Mouse (Mus musculus) heart, postnatal 36 days (tissue): ENCODE measurements around the gene Ccr6. TPM values are rescaled to one million over a fixed set of nuclear protein-coding genes. Genes with fewer than 3 reads are reported as not detected.

Source experiments
- DNase-seq, 2 experiments: peaks; one replicate each; pipeline ENCODE4 v3.0.0; 2021 to 2022
- intact Hi-C: fragments of 180-260 bp; cut with DNase I; formaldehyde crosslinking; loops from one replicate; pipeline ENCODE4 v1.15.1; 2025
- total RNA-seq, 2 experiments: library from RNA; stranded (reverse); gene quantifications; 2 replicates each; pipeline ENCODE4 v1.2.3; 2021

Gene Ccr6
- total RNA-seq, 2 experiments from 2014 or later, result not detected

DNA sequence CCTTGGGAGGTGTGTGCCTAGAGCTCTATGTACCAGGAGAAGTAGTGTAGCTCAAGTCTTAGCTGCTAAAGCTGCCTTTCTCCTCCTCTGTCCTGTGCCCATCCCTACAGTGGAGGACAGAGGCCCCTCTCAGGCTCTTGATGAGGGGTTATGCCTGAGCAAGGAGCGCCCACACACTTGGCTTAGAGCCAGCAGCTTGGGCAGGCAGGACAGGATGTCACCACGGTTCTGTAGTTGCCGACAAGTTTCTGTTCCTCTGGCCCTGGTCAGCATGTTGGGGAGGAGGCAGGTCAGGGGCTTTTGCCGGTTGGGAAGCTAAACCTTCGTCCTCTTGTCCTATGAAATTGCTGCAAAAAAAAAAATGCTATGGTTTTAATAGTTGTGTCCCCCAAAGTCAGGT lies 3.8 kb upstream of the Ccr6 start:
- intact Hi-C loops, result no loop called here
- DNase-seq, result peak in 1 of 2 experiments; percentile 34

DNA sequence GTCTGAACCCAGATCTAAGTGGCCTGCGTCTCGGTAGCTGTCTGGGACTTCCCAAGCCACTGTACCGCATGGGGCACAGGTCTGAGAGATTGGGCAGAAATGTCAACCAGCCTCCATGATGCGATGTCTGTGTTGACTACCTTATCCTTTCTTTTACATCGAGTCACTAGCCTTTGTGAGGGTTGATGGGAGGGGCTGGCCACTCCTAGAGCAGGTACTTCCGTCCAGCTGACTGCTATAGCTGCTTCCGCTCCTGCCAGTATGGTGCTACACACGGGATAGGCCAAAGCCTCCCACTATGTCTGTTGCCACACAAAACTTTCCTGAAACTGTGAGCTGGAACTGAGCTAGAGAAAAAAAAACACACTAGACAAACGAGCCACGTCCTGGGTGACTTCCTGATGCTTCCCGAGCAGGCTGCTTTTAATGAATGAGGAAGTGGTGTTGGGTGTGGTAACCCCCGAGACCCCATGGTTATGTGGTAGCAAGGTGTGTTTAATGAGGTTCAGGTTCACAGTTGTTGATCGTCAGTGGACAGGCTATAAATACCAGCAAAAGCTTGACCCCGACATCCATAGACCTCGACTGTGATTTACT lies 2.1 kb upstream of the Ccr6 start:
- no peak for DNase-seq
- intact Hi-C loops, result no loop called here

DNA sequence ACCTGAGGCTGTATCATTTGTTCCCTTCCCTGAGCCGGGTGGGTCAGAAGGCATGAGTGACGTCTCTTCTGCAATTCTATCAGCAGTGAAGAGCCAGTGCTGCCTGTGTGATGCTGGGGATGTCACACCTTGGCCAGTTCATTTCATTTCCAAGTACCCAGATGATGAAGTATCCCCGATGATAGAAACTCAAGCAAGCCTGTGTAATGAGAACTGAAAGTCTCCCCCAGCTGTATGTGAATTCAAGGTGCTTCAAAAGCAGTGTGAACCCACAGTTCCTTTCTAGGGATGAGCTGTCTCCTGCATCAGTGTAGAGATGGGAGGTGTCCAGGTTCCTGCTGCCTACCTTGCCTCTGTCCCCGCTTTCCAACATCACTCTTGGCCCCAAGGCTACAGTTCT lies 1.3 kb upstream of the Ccr6 start:
- no peak for DNase-seq
- intact Hi-C loops, result no loop called here

DNA sequence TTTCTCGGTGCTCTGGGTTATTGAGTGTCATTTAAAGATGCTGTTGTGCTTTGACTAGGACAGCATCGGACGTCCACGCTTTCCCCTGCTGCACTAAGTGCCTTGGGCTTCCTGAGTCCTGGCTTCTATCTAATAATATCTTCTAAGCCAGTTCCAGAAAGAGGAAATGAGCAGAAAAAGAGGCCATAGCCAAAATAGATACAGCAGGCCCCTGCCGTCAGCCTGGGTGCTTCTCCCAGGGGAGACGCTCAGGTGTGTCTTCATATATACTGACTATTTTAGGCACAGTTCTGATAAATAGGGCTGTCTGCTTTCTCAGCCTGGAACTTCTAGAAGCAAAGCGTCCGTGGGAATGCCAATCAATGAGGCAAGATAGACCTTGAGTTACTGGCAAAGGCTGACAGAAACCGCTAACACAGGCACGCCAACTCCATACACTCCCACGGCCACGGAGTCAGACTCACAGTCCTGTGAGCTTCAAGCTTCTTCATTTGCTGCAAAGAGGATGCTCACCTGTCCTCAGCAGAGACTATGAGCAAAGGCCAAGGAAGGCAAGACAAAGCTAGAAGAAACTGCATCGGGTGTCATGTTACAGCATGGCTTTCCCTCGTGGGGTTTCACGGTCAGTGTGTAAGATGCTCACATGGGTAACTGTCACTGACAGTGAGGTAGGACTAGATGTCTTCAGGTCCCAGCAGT lies 2.3 kb downstream of the Ccr6 start:
- intact Hi-C loops, result no loop called here
- no peak for DNase-seq

DNA sequence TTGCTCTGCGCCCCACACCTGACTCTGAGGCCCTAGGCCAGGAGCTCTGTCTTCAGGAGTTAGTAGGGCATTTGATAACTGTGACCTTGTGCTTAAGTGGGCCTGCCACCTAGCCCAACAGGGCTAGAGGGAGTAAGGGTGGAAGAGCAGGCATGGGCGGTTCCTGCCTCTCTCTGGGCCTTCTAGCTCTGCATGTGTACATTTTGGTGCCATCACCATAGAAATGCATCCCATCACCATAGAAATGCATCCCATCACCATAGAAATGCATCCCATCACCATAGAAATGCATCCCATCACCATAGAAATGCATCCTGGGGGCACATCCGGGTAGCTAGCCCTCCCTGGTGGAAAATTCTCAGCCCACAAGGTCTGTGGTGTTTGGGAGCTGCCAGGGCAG lies 3.7 kb downstream of the Ccr6 start:
- intact Hi-C loops, result no loop called here
- no peak for DNase-seq

DNA sequence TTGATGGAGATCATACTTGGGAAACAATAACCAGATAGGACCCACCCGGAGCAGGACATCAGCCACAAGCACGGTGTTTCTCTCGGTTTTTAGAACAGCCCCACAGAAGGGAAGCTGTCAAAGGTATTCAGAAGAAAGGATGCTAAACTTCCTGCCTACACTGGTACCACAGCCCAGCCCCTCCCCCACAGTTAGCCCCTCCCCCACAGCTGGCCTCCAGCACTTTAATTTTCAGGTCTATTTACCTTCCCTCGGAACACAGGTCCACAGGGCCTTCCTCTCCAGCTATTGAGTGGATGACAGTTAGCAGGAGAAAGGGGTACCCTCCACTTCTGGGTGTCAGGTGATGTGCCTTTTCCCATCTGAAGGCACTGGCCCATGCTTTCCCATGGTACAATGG lies 4.7 kb downstream of the Ccr6 start:
- intact Hi-C loops, result no loop called here
- DNase-seq, result no peak

DNA sequence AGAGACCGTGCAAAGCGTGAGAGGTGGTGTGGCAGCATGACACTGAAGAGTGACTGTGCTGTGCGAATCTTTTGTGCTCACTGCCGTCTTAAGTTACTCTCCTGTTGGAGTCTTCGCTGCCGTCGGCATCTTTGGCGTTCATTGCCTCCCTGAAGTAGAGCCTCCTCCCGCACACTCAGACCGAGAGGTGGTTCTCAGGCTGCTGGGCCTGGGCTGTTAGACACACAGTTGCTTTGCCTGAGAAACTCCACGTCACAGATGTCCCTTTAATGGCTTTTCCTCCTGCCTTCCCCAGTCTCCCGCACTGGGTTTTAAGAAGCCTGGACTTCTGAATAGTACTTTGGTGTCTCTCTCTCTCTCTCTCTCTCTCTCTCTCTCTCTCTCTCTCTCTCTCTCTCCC lies 5.8 kb downstream of the Ccr6 start:
- intact Hi-C loops, result no loop called here

DNA sequence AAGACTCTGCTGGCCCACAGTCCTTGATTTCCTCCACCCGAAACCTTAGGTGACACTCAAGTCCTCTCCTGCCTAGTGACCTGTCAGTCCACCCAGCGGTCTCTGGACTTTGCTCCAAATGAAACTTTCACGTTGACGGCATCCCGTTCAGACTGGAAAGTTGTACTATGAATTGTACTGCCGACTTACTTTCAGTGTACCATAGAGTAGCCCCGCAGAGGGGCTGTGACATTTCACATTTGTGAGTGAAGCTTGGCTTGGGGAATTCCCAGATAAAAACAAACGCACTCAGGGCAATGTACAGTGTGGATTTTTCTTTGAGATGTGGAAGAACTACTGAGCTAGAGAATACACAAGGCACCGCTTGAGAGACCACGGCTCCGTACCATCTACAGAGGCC lies 6.3 kb downstream of the Ccr6 start:
- intact Hi-C loops, result no loop called here
- no peak for DNase-seq

More for the DNA sequence above, 5.8 kb downstream of the Ccr6 start:
- DNase-seq, result no peak

DNA sequence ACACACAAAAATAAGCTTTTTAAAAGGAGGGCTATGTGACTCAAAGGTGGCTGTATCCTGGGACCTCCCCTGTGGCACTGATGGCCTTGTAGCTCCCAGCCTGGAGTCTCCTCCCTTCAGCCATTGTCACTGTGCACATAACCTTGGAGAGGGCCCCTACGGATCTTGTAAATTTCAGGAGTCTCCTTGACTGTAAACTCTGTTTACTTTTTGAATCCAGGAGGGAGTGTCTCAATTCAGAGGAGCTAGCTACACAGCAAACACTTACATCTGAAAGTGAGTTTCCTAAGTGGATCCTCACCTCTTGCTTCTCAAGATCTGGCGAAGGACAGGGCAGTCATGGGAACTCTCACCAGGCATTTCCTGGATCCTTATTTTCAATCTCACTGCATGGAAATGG lies 8.3 kb downstream of the Ccr6 start:
- intact Hi-C loops, result no loop called here
- no peak for DNase-seq

DNA sequence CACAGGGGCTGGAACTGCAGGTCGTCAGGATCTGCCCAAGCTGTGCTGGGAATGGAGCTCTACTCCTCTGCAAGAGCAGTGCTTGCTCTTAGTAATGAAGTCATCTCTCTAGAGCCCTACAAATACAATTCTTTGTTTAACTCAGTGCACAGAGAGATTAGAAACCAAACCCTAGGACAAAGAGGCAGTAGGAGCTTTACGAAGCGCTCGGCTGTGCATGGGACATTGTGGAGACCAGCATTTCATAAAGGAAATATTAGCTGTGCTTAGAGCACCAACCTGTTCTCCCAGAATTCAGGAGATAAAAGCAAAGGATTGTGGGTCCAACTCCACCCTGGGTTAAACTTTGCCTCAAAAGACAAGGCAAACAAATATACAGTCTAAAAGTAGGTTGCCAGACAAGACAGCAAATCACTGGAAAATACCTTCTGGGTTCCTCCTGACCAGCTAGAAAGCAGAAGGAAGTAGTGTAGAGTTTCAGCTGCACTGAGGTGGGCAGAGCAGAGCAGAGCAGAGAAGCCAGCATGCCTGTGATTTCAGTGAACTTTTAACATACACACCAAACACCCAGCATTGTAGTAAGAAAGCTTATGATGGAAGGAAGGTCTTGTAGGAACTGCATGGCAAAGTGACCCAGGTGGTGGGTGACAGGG lies 10.4 kb downstream of the Ccr6 start:
- intact Hi-C loops, result no loop called here
- DNase-seq, result no peak

DNA sequence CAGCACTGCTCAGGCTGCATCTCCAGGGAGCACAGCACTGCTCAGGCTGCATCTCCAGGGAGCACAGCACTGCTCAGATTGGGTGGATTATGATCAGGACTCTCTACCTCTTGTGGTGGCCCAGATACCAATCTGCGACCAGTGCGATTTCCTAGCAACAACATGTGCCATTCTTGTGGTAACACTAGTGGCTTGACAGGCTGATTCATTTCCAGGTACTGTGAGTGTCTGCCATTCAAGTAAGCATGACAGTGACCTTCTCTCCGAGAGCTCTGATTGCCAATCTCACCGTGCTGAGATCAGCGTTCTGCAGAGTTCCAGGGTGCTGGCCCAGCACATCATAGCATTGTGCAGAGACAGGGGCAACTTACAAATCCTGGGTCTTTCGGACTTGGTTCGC lies 15.9 kb downstream of the Ccr6 start:
- DNase-seq, result no peak
- intact Hi-C loops, result no loop called here

DNA sequence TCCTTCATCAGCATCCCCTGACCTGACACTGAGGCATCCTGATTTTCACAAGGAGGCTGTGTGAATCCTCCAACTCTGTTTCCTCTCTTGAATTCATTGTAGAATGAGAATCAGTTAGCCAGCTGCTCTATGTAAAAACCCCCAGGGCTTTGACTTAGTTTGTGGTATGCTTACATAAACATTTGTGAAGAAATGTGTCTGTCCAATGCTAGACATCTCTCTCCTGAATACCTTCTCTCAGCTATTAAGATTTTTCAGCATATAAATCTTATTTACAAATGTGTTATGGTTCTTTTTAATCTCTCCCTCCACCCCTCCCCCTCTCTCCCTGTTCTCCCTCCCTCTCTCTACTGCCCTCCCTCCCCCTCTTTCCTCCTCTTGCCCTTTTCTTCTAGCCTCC lies 18.4 kb downstream of the Ccr6 start:
- intact Hi-C loops, result no loop called here
- no peak for DNase-seq

DNA sequence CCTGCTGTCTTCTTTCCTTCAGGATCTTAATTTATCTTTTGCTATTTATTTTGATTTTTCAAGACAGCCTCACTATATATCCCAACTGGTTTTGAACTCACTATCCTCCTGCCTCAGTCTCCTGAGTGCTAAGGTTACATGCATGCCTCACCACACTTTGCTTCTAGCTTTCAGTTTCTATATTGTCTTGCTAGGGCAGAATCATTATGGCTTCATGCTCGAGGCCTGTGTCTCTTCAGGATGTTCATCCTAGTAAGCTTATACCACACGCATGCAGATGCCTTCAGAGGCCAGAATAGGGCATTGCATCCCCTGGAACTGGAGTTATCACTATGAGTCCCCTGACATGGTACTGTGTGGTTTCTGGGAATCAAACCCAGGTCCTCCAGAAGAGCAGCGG lies 19.1 kb downstream of the Ccr6 start:
- intact Hi-C loops, result no loop called here

DNA sequence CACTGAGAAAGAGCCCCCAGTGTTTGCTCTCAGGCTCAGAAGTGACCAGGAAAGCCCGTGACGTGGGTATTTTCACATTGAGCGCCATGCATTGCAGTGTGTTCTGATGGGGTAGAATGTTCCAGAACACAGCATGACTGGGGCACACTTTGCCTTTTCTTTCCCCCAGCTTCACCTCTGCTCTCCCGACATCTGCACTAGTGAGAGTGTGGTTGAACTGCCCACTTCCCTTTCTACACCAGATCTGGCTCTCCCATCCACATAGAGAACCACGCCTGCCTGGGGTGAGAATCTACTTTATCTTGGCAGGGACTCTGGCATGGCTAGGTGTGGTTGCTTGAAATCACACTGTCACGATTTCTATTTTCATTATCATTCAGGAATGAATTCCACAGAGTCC lies 19.7 kb downstream of the Ccr6 start:
- no peak for DNase-seq

More for the DNA sequence above, 19.1 kb downstream of the Ccr6 start:
- no peak for DNase-seq

DNA sequence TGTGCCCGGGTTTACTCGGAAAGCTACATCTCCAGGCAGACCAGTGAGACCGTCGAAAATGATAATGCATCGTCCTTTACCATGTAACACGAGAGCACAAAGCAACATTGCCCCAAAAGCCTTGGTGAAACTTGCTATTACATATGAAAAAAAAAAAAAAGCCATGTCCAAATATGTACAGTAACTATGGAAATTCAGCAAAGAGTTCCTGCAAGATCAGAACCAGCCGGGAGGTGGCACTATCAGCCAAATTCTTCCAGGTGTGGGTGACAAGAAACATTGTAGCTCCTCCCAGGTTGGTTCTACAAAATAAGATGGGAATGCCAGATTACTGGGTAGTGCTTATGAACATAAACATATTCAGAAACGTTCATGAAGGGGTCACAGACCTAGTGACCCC lies 21.1 kb downstream of the Ccr6 start:
- intact Hi-C loops, result loop anchor here (2.0 kb wide), 1 partner anchor 114 kb away; no protein-coding TSS in a partner anchor
- no peak for DNase-seq

More for the DNA sequence above, 19.7 kb downstream of the Ccr6 start:
- intact Hi-C loops, result no loop called here

DNA sequence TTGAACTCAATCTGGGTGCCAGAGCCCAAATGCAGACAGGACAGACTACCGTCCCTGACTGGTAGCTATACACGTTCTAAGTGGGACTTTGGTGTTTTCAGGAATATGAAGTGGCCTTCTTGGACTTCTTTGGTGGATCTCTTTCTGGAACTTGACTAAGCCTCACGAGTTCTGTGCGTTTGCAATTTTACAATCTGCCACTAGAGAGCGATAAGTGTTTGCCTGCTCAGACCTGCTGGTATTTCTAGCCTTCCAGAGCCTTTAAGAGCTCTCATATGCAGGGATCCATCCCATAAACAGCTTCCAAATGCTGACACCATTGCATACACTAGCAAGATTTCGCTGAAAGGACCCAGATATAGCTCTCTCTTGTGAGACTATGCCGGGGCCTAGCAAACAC lies 28.8 kb downstream of the Ccr6 start:
- DNase-seq, result peak; percentile 33 to 38
- intact Hi-C loops, result loop anchor here (1.0 to 5.0 kb wide), 2 partner anchors 38 to 108 kb away; no protein-coding TSS in a partner anchor

DNA sequence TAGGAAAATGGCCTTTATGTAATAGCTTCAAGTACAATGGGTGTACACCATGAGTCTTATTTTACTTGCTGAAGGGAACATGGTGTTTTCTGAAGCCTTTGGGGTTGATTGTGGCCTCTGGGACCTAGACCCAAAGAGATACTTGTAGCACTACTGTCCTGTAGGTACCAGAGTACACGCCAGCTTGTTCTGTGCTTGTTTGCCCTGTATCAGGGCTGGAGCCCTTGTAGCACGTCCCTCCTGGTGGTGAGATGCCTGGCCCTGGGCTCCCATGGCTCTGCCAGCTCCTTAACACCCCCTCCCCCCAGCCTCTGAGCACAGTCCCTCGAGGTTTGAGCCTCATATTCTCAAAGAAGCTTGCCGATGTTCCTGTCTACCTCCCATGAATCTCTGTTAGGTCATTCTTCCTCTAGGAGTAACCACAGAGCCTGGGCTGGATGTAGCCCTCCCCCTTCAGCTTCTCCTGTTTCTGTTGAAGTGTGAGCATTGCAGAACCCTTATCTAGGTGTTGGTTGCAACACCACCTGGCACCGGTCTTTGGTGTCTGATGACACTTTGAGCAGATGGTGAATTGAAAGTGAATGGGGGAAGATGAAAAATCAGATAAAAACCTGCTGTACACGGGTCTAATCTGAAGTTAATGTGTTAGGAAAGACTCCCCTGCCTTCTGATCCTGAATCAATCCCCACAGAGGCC lies 36.4 kb downstream of the Ccr6 start:
- DNase-seq, result no peak
- intact Hi-C loops, result no loop called here

DNA sequence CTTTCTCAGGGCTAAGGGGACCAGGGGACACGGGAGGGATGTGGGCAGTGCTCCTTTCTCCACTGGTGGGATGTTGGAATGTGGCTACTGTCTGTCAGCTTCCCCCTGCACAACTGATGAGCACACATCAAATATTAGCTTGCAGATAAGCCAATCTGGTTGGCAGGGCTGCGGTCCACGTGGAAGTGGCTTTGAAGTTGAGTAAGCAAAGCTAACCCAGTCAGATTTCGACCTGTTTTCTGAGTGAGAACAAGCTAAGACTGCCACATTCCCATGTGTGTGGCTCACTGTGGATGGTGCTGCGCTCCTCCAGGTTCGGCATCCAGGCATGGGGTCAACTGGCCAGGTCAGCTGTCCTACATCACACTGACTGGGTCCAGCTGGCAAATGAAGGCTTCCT lies 37.1 kb downstream of the Ccr6 start:
- intact Hi-C loops, result no loop called here
- DNase-seq, result no peak

DNA sequence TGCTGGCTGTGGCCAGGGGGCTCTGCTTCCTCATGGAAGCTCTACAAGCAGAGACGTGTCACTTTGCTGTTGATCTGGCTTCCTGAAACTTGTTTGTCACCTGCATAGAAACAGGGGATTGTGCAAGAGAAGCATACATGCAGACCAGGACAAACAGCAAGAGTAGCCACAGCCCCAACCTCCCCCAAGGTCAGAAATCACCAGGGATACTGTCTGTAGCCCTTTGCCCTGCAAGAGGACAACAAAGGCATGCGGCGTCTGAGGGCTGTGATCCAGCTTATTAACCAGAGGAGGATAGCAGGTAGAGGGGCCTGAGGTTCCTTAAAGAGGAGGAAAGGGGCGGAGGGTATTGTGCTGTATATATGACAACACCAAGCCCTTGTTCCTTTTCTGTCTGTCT lies 40.2 kb downstream of the Ccr6 start:
- no peak for DNase-seq
- intact Hi-C loops, result no loop called here

DNA sequence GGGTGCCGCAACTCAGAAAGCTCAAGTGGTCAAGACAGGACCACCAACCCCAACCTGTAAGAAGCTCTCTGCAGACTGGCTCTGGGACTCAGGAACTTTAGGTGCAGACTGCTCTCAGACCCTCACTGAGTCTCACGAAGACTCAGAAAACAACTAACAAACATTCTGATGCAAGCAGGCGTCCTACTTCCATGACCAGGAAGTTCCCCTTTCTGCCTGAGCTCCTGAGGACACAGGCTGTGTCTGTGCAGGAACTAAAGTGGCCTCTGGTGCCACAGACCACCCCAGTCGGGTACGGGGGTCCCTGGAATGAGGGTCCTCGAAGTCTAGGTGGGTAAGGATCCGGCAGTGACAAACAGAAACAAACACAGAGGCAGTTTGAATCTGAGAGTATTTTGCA lies 40.8 kb downstream of the Ccr6 start:
- intact Hi-C loops, result no loop called here
- no peak for DNase-seq

DNA sequence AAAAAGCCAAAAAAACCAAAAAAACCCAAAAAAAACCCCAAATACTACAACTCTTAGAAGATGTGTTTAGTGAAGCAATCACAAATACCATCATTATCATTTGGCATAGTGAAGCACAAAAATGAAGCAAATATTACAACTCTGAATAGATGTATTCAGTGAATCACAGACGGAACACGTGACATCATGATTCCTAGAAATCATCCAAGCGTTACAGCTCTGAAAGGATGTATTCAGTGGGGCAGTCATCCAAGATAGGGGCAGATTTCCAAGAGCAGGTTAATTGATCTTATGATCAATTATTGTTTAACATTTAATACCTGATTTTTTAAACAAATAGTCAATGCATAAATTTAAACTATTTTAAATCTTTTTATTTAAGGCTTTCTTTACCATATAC lies 41.4 kb downstream of the Ccr6 start:
- intact Hi-C loops, result no loop called here
- no peak for DNase-seq

DNA sequence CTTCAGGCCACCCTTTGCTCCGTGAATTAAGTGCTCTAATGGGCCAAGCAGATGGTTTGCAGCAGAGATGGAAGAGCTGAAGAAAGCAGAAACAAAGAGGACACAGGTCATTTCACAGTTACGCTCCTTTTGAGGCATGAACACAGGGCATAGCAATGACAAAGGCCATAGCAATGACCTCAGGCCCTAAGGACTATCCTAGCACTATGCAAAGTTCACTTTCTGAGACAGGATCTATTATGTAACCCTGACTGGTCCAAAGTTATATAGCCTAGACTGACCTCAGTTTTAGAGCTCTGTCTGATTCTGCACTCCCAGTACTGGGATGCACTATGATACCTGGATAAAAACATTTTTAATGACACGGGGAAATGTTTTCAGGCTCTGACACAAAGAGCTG lies 42.5 kb downstream of the Ccr6 start:
- DNase-seq, result no peak
- intact Hi-C loops, result no loop called here
